Mouse (Mus musculus) urinary bladder, postnatal 36 days (tissue): ENCODE measurements around the gene Cmah.

Experiments
- DNase-seq, 2 experiments: peaks; one replicate each; pipeline ENCODE4 v3.0.0; 2022; ENCODE audit warnings: low spot score in 2 of 2, mixed read lengths in 1 of 2

Gene Cmah

GRCm38 (mm10) chr13:24513717-24514116 lies 186.5 kb downstream of the Cmah start:
- DNase-seq: no peak

GRCm38 (mm10) chr13:24515101-24515675 lies 188.0 kb downstream of the Cmah start:
- no peak for DNase-seq

GRCm38 (mm10) chr13:24517757-24518156 lies 190.6 kb downstream of the Cmah start:
- no peak for DNase-seq

- peak; percentile 26 to 52 for DNase-seq
Observed at GRCm38 (mm10) chr13:24518887-24519286, 191.7 kb downstream of the Cmah start.

- no peak for DNase-seq
Observed at GRCm38 (mm10) chr13:24519976-24520647, 192.9 kb downstream of the Cmah start.

- DNase-seq: no peak
Observed at GRCm38 (mm10) chr13:24520796-24521195, 193.6 kb downstream of the Cmah start.

GRCm38 (mm10) chr13:24521446-24522342 lies 194.5 kb downstream of the Cmah start:
- DNase-seq: no peak

GRCm38 (mm10) chr13:24522343-24522837 lies 195.2 kb downstream of the Cmah start:
- DNase-seq: no peak

- DNase-seq: no peak
Observed at GRCm38 (mm10) chr13:24523587-24524221, 196.5 kb downstream of the Cmah start.

- DNase-seq: no peak
Observed at GRCm38 (mm10) chr13:24524468-24524867, 197.3 kb downstream of the Cmah start.

GRCm38 (mm10) chr13:24525551-24525950 lies 198.3 kb downstream of the Cmah start:
- DNase-seq: no peak

- no peak for DNase-seq
Observed at GRCm38 (mm10) chr13:24526916-24527315, 199.7 kb downstream of the Cmah start.
